ENCODE assay signal across 26 mouse cellular contexts in the genomic region with DNA sequence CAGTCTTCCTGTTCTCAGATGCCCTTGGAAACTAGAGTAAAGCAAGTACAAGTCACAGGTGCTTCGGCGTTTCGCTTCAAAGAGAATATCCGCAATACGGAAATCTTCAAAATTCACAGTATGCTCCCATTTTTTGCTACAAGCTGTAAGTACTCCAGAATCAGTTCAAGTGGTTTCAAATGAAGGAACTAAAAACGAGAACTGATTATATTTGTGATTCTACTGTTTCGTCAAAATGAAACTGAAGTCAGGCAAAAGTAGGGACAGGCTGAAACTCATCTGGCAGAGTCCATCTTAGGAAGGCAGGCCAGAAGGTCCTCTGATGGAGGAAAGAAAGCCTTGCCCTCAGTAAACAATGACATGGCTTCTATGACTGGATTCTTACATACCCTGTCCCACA.
"Had no signal": no experiment of that assay in that cellular context is flagged by ENCODE, and none has a peak within 500 bp of the region (broad histone marks: within the 10 kb centered on the region; RNA-seq: fewer than 3 reads in every experiment).

No protein-coding gene starts in this region.

- DNase-seq: gastrocnemius, postnatal 14 days; gastrocnemius, postnatal 36 days; heart, adult 11 months; heart, adult 2 months; heart, postnatal 14 days; heart, postnatal 36 days; kidney, adult 11 months; kidney, adult 2 months; kidney, adult 9 months; kidney, postnatal 14 days; kidney, postnatal 36 days; layer of hippocampus, adult 9-11 months; liver had no signal

- ATAC-seq: hindbrain, postnatal 0 days; intestine, embryonic 16.5 days; liver, embryonic 12.5 days had no signal

- H3K27me3 ChIP-seq: heart, embryonic 13.5 days; heart, embryonic 15.5 days; hindbrain, embryonic 13.5 days; hindbrain, embryonic 15.5 days; kidney, embryonic 15.5 days; limb, embryonic 12.5 days; liver, embryonic 12.5 days had no signal

- H3K9me3 ChIP-seq: heart, embryonic 13.5 days; heart, embryonic 15.5 days; hindbrain, embryonic 13.5 days; hindbrain, embryonic 15.5 days; kidney, embryonic 15.5 days; limb, embryonic 10.5 days; limb, embryonic 12.5 days; liver, embryonic 12.5 days had no signal

- H3K27ac ChIP-seq: heart, adult 2 months; heart, embryonic 13.5 days; heart, embryonic 15.5 days; hindbrain, embryonic 13.5 days; hindbrain, embryonic 15.5 days; hindbrain, postnatal 0 days; kidney, embryonic 15.5 days; kidney, postnatal 0 days; left cerebral cortex, adult 2 months; limb, embryonic 10.5 days; limb, embryonic 12.5 days; liver, embryonic 12.5 days had no signal

- H3K9ac ChIP-seq: heart, embryonic 13.5 days; heart, embryonic 15.5 days; hindbrain, embryonic 13.5 days; hindbrain, embryonic 15.5 days; kidney, embryonic 15.5 days; limb, embryonic 12.5 days; liver, embryonic 12.5 days had no signal

- H3K4me1 ChIP-seq: heart, embryonic 13.5 days; heart, embryonic 15.5 days; hindbrain, embryonic 13.5 days; hindbrain, embryonic 15.5 days; kidney, embryonic 15.5 days; limb, embryonic 10.5 days; limb, embryonic 12.5 days; liver, embryonic 12.5 days had no signal

- H3K4me3 ChIP-seq: heart, adult 2 months; heart, embryonic 13.5 days; heart, embryonic 15.5 days; hindbrain, embryonic 13.5 days; hindbrain, embryonic 15.5 days; kidney, embryonic 15.5 days; left cerebral cortex, adult 2 months; limb, embryonic 10.5 days; limb, embryonic 12.5 days; liver, embryonic 12.5 days had no signal

- H3K4me2 ChIP-seq: heart, embryonic 11.5 days; heart, embryonic 13.5 days; heart, embryonic 15.5 days; hindbrain, embryonic 13.5 days; hindbrain, embryonic 15.5 days; kidney, embryonic 15.5 days; limb, embryonic 12.5 days; liver, embryonic 12.5 days had no signal
